Mouse (Mus musculus): Measurements from ENCODE around the gene Cldn3. TPM values are rescaled to one million over a fixed set of nuclear protein-coding genes. Genes with fewer than 3 reads are reported as not detected.
"Not testable (repeated sequence)": the region's sequence is repeated elsewhere in the genome, so short reads cannot be mapped to it uniquely, and the experiment has no call there.

The Cldn3 gene
- 1 to 10 TPM in 1 of 2 experiments, under 1 TPM in 1; 0.20 to 1.8 TPM for total RNA-seq (2021)
- long read RNA-seq, experiment 1, result 0 reads
- long read RNA-seq, experiment 2, partial matches to known transcripts, result 0 of 3 reads
- long read RNA-seq, experiment 2, other reads (novel, unspliced or antisense), result 0 of 3 reads

- DNase-seq, result peak; percentile 42 to 43
Measured at GRCm38 (mm10) chr5:134985633-134986297, at the start of gene Cldn3. TSS of gene Cldn3 (plus strand) at chr5:134986214.

GRCm38 (mm10) chr5:134936626-134937185 is 49.3 kb upstream of the Cldn3 start:
- no peak for DNase-seq

- no peak for DNase-seq
Measured at GRCm38 (mm10) chr5:134939069-134939468, 46.9 kb upstream of the Cldn3 start.

- not testable (repeated sequence) for DNase-seq
Measured at GRCm38 (mm10) chr5:134939554-134939953, 46.5 kb upstream of the Cldn3 start.

- no peak for DNase-seq
Measured at GRCm38 (mm10) chr5:134941472-134942209, 44.4 kb upstream of the Cldn3 start.

GRCm38 (mm10) chr5:134942740-134943139 is 43.3 kb upstream of the Cldn3 start:
- peak; percentile 25 to 34 for DNase-seq

- no peak for DNase-seq
Measured at GRCm38 (mm10) chr5:134944179-134944578, 41.8 kb upstream of the Cldn3 start.

- no peak for DNase-seq
Measured at GRCm38 (mm10) chr5:134945266-134945959, 40.6 kb upstream of the Cldn3 start.

- no peak for DNase-seq
Measured at GRCm38 (mm10) chr5:134946063-134946856, 39.8 kb upstream of the Cldn3 start.

GRCm38 (mm10) chr5:134946857-134947255 is 39.2 kb upstream of the Cldn3 start, which contains the start of gene Cldn4:
TSS of gene Cldn4 (minus strand) at chr5:134946934.
- no peak for DNase-seq

GRCm38 (mm10) chr5:134947420-134948084 is 38.5 kb upstream of the Cldn3 start:
- no peak for DNase-seq

GRCm38 (mm10) chr5:134948085-134948439 is 38.0 kb upstream of the Cldn3 start:
- DNase-seq, result no peak

GRCm38 (mm10) chr5:134951053-134951884 is 34.7 kb upstream of the Cldn3 start:
- peak; percentile 29 to 62 for DNase-seq

GRCm38 (mm10) chr5:134955491-134955890 is 30.5 kb upstream of the Cldn3 start:
- no peak for DNase-seq

GRCm38 (mm10) chr5:134959114-134959513 is 26.9 kb upstream of the Cldn3 start:
- DNase-seq, result peak; percentile 81 to 82

- DNase-seq, result no peak
Measured at GRCm38 (mm10) chr5:134960430-134960829, 25.6 kb upstream of the Cldn3 start.

- DNase-seq, result no peak
Measured at GRCm38 (mm10) chr5:134961519-134961918, 24.5 kb upstream of the Cldn3 start.

GRCm38 (mm10) chr5:134963546-134963945 is 22.5 kb upstream of the Cldn3 start:
- DNase-seq, result peak; percentile 40 to 57

- not testable (repeated sequence) for DNase-seq
Measured at GRCm38 (mm10) chr5:134964655-134965054, 21.4 kb upstream of the Cldn3 start.

- DNase-seq, result peak; percentile 67 to 87
Measured at GRCm38 (mm10) chr5:134965473-134965851, 20.6 kb upstream of the Cldn3 start.

Data from heart, adult 18-20 months (tissue).